Comparison of ENCODE assay signal across 8 mouse cellular contexts in the genomic region with DNA sequence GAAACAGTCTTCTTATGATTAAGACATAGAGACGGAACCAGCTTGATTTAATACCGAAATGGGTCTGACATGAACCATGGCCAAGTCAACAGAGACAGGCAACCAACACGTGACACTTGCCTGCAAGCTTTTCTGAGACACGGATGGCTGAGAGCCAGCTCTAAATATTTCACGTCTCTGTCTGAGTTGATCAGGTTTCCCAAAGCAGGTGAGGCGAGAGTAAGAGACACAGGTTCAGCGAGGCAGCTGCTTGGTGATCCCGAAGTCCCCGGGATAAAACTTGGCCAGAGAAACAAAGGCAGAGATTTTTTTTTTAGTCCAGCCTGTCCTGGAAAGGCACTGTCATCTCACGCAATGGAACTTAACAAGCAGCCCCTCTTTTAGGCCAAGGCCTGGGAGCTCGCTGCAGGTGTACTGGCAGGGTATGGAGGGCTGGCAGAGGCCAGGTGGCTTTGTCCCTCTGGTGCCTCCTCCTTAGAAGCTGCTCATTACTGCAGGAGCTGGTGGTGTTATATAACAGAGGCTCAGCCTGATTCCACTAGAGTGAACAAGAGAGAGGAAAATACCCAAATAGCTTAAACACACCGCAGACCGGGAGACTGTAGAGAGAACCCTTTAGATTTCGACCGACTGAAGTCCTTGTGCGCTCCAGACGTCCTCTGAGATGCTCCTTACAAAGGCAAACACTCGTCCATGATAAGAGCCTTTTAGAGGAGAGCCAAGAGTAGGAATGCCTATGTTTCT. TPM values are rescaled to one million over a fixed set of nuclear protein-coding genes. Genes with fewer than 3 reads are reported as not detected.
DNase-seq lines count a peak whose midpoint lies in the region; ATAC-seq and TF ChIP-seq lines count a peak whose summit lies in the region.

No protein-coding gene starts in this region.

- peak overlapping the region; percentile 10; the same call in 1 of the 2 replicates for H3K4me2 ChIP-seq in embryonic facial prominence, embryonic 14.5 days (ENCODE audit: low read depth, low read length)
- H3K4me2 ChIP-seq in hindbrain, postnatal 0 days (ENCODE audit: low read depth, low read length): no peak overlapping the region

- H3K4me3 ChIP-seq in embryonic facial prominence, embryonic 14.5 days (ENCODE audit: low read depth, low read length): no peak overlapping the region
- H3K4me3 ChIP-seq in hindbrain, postnatal 0 days (ENCODE audit: low read length): no peak overlapping the region

- ATAC-seq in embryonic facial prominence, embryonic 14.5 days (ENCODE audit: low read depth): peak; percentile 85
- ATAC-seq in hindbrain, postnatal 0 days: no peak

- H3K27ac ChIP-seq in embryonic facial prominence, embryonic 14.5 days (replicated peaks; ENCODE audit: low read depth, low read length): peak overlapping the region; percentile 63; the same call in 1 of the 2 replicates
- no peak overlapping the region for H3K27ac ChIP-seq in hindbrain, postnatal 0 days

- TF ChIP-seq CTCF in hindbrain, postnatal 0 days (IDR thresholded peaks at IDR 0.05; ENCODE audit: low read depth): no peak

- H3K4me1 ChIP-seq in embryonic facial prominence, embryonic 14.5 days (ENCODE audit: control insufficient read depth, insufficient read depth, low read length): peaks cover 51% of the 10 kb centered on the region
- 0 out of 2 replicates have a peak, but pooled peaks cover 3% of the 10 kb centered on the region for H3K4me1 ChIP-seq in hindbrain, postnatal 0 days (ENCODE audit: insufficient read depth, low read length)

- no peaks in the 10 kb centered on the region for H3K27me3 ChIP-seq in embryonic facial prominence, embryonic 14.5 days (replicated peaks; ENCODE audit: control insufficient read depth, insufficient read depth, low read length)
- no peaks in the 10 kb centered on the region for H3K27me3 ChIP-seq in hindbrain, postnatal 0 days (ENCODE audit: insufficient read depth, low read length)

- WGBS in embryonic facial prominence, embryonic 14.5 days: 51% methylated on average over 18 of the region's 18 CpGs
- WGBS in hindbrain, postnatal 0 days: 74% methylated on average over 18 of the region's 18 CpGs

- peak; percentile 55 for DNase-seq in retina, postnatal 1 day
- DNase-seq in retina, embryonic 14.5 days (ENCODE audit: low spot score): no peak
- peak; percentile 85 for DNase-seq in embryonic facial prominence, embryonic 14.5 days (ENCODE audit: low spot score)
- DNase-seq in layer of hippocampus, adult 8-10 months (ENCODE audit: low spot score in 2 of 2): peak; percentile 54 to 61
- DNase-seq in lung, postnatal 14 days: peak; percentile 31
- no peak for DNase-seq in hindbrain, postnatal 0 days (ENCODE audit: low spot score)
- no peak for DNase-seq in gastrocnemius, adult 8-10 months (ENCODE audit: low spot score in 2 of 2)
- no peak for DNase-seq in urinary bladder, postnatal 10 days (ENCODE audit: low spot score)

- H3K9ac ChIP-seq in embryonic facial prominence, embryonic 14.5 days (ENCODE audit: low read depth, low read length): no peak overlapping the region
- no peak overlapping the region for H3K9ac ChIP-seq in hindbrain, postnatal 0 days (replicated peaks; ENCODE audit: low read length)

- H3K9me3 ChIP-seq in embryonic facial prominence, embryonic 14.5 days (ENCODE audit: control insufficient read depth, low read length): no peaks in the 10 kb centered on the region
- H3K9me3 ChIP-seq in hindbrain, postnatal 0 days (ENCODE audit: low read length): no peaks in the 10 kb centered on the region

- H3K36me3 ChIP-seq in embryonic facial prominence, embryonic 14.5 days (ENCODE audit: control insufficient read depth, insufficient read depth, low read length): no peaks in the 10 kb centered on the region
- no peaks in the 10 kb centered on the region for H3K36me3 ChIP-seq in hindbrain, postnatal 0 days (ENCODE audit: insufficient read depth, low read length)

RNA-seq across cellular contexts. Expression of a gene that starts 36.4 kb away (rescaled TPM):
- polyA plus RNA-seq in embryonic facial prominence, embryonic 14.5 days (2014; fragmentation: Nextera tagmentation; extraction: Ambion mirVana): 148 and 169 TPM in 2 replicates
- total RNA-seq in layer of hippocampus, adult 8-10 months (2022): 10 to 100 TPM; 72.1 to 84.8 (median 73.6) TPM
- total RNA-seq in hindbrain, postnatal 0 days (2014; rRNA removed): 94.1 and 98.6 TPM in 2 replicates
- polyA plus RNA-seq in hindbrain, postnatal 0 days (2015; fragmentation: Nextera tagmentation; extraction: Ambion mirVana): 115 and 118 TPM in 2 replicates
- total RNA-seq in gastrocnemius, adult 8-10 months (2022): 10 to 100 TPM; 37.7 to 45.2 (median 39.7) TPM

Comparison
In these comparisons a context has a peak if more than half of its experiments do, and no peak if none do; other contexts are left out.
1. DNase-seq: peak in retina, postnatal 1 day (single experiment), embryonic facial prominence, embryonic 14.5 days (single experiment), layer of hippocampus, adult 8-10 months (2 of 2) and lung, postnatal 14 days (single experiment); none in retina, embryonic 14.5 days (single experiment), hindbrain, postnatal 0 days (single experiment), gastrocnemius, adult 8-10 months (0 of 2) and urinary bladder, postnatal 10 days (single experiment).